Mouse (Mus musculus) heart, embryonic 14.5 days (tissue): Measurements from ENCODE around the gene Wfdc12. TPM values are rescaled to one million over a fixed set of nuclear protein-coding genes. Genes with fewer than 3 reads are reported as not detected.

Experiments used
- ATAC-seq: fragments of 200-750 bp; cut with Nextera tagmentation; 2 replicates; pipeline ENCODE4 v1.8.0; 2017; ENCODE audit warnings: low read depth, moderate TSS enrichment; ENCODE audit not compliant: insufficient number of reproducible peaks, insufficient read depth, low FRiP score
- H3K27ac ChIP-seq, 2 experiments: fragments of 200-500 bp in 1 of 2; fragments of 300-500 bp in 1 of 2; sonication (generic) in 1 of 2; replicated peaks in 1 of 2; 2 replicates each; pipeline ENCODE4 v1.5.1; 2012 to 2014; ENCODE audit warnings: low read depth in 2 of 2, low read length in 2 of 2, control low read depth in 1 of 2, mild to moderate bottlenecking in 1 of 2, mixed read lengths in 1 of 2; ENCODE audit not compliant: control insufficient read depth in 1 of 2, insufficient read depth in 1 of 2
- H3K27me3 ChIP-seq: fragments of 300-500 bp; sonication (generic); 2 replicates; pipeline ENCODE4 v1.6.1; 2014; ENCODE audit warnings: mild to moderate bottlenecking, low read length, control low read depth; ENCODE audit not compliant: control insufficient read depth, insufficient read depth
- H3K36me3 ChIP-seq: fragments of 300-500 bp; sonication (generic); 2 replicates; pipeline ENCODE4 v1.6.1; 2014; ENCODE audit warnings: mild to moderate bottlenecking, control low read depth, low read length, mixed read lengths; ENCODE audit not compliant: control insufficient read depth, insufficient read depth
- H3K4me1 ChIP-seq, 2 experiments: fragments of 200-500 bp in 1 of 2; fragments of 300-500 bp in 1 of 2; sonication (generic) in 1 of 2; 2 replicates each; pipeline ENCODE4 v1.6.1; 2012 to 2014; ENCODE audit warnings: low read length in 2 of 2, control low read depth in 1 of 2, mixed read lengths in 1 of 2; ENCODE audit not compliant: control insufficient read depth in 2 of 2, insufficient read depth in 2 of 2
- H3K4me2 ChIP-seq: fragments of 300-500 bp; sonication (generic); 2 replicates; pipeline ENCODE4 v1.6.1; 2014; ENCODE audit warnings: mild to moderate bottlenecking, low read length
- H3K4me3 ChIP-seq, 2 experiments: fragments of 200-500 bp in 1 of 2; fragments of 300-500 bp in 1 of 2; sonication (generic) in 1 of 2; 2 replicates each; pipeline ENCODE4 v1.5.1; 2012 to 2014; ENCODE audit warnings: low read length in 2 of 2, mild to moderate bottlenecking in 2 of 2, control low read depth in 1 of 2, low read depth in 1 of 2, moderate library complexity in 1 of 2; ENCODE audit not compliant: control insufficient read depth in 1 of 2, insufficient read depth in 1 of 2
- H3K9ac ChIP-seq: fragments of 300-500 bp; sonication (generic); 2 replicates; pipeline ENCODE4 v1.6.1; 2014; ENCODE audit warnings: mild to moderate bottlenecking, low read length
- H3K9me3 ChIP-seq: fragments of 300-500 bp; sonication (generic); 2 replicates; pipeline ENCODE4 v1.6.1; 2016; ENCODE audit warnings: low read length, control low read depth; ENCODE audit not compliant: control insufficient read depth
- WGBS: fragments of 180-500 bp; shearing (Covaris S2); extraction: QIAGEN DNeasy Blood & Tissue Kit; methylation state at CpG from one replicate; pipeline ENCODE4 v1.1.7; 2014; 5-methylcytosine and 5-hydroxymethylcytosine counted together
- polyA plus RNA-seq: library from polyadenylated mRNA; unstranded; fragments of >200 nt; fragmentation: Nextera tagmentation; extraction: Ambion mirVana; gene quantifications from 2 replicates; pipeline ENCODE4 v1.2.1, GENCODE M21; 2014

Wfdc12 gene
- polyA plus RNA-seq, 1 experiment from 2014 or later, result not detected

GRCm38 (mm10) chr2:164175850-164176249 lies 14.6 kb downstream of the Wfdc12 start:
- Histone ChIP-seq H3K4me3 (no peak overlapping the region), H3K9me3 (no peaks in the 10 kb centered on the region), H3K9ac (no peak overlapping the region), H3K27me3 (peaks cover 28% of the 10 kb centered on the region), H3K4me1 (peaks cover 11 to 22% of the 10 kb centered on the region in 2 experiments; a peak in 3 of 4 replicates), H3K4me2 (no peak overlapping the region), H3K36me3 (no peaks in the 10 kb centered on the region), H3K27ac (no peak overlapping the region)
- 75% methylated on average over 3 of the region's 3 CpGs for WGBS
- ATAC-seq, result no peak

GRCm38 (mm10) chr2:164174649-164175395 lies 15.6 kb downstream of the Wfdc12 start:
- WGBS, result 65% methylated on average over 8 of the region's 8 CpGs
- peaks cover 12 to 24% of the 10 kb centered on the region in 2 experiments; a peak in 3 of 4 replicates for H3K4me1 ChIP-seq
- H3K9me3 ChIP-seq, result no peaks in the 10 kb centered on the region
- no peak overlapping the region for H3K27ac ChIP-seq
- H3K4me3 ChIP-seq, result no peak overlapping the region
- no peak for ATAC-seq
- no peak overlapping the region for H3K9ac ChIP-seq
- no peak overlapping the region for H3K4me2 ChIP-seq
- H3K36me3 ChIP-seq, result no peaks in the 10 kb centered on the region
- peaks cover 38% of the 10 kb centered on the region for H3K27me3 ChIP-seq

GRCm38 (mm10) chr2:164173394-164173793 lies 17.0 kb downstream of the Wfdc12 start:
- WGBS, result 21% methylated on average over 3 of the region's 3 CpGs
- peaks cover 51% of the 10 kb centered on the region for H3K27me3 ChIP-seq

GRCm38 (mm10) chr2:164170902-164171301 lies 19.5 kb downstream of the Wfdc12 start, which contains the start of gene Kcns1:
Gene Kcns1, minus strand, starts transcription at chr2:164171113.
- Histone ChIP-seq H3K9me3 (0 out of 2 replicates have a peak, but pooled peaks cover 3% of the 10 kb centered on the region), H3K36me3 (no peaks in the 10 kb centered on the region), H3K27ac (no peak within 1 kb of the TSS), H3K4me1 (peaks cover 15 to 34% of the 10 kb centered on the region in 2 experiments; a peak in 3 of 4 replicates), H3K4me2 (peak within 1 kb of the TSS; percentile 63), H3K9ac (peak within 1 kb of the TSS; percentile 10; the same call in 1 of the 2 replicates), H3K4me3 (peak within 1 kb of the TSS; percentile 28 to 34), H3K27me3 (peaks cover 64% of the 10 kb centered on the region)
- ATAC-seq, result no peak
- WGBS, result 2% methylated on average over 29 of the region's 29 CpGs

More at GRCm38 (mm10) chr2:164173394-164173793, 17.0 kb downstream of the Wfdc12 start:
- Histone ChIP-seq H3K9ac (no peak overlapping the region), H3K4me3 (no peak overlapping the region), H3K9me3 (0 out of 2 replicates have a peak, but pooled peaks cover 2% of the 10 kb centered on the region), H3K27ac (no peak overlapping the region; a peak in 1 of 4 replicates), H3K36me3 (no peaks in the 10 kb centered on the region), H3K4me1 (peaks cover 13 to 28% of the 10 kb centered on the region in 2 experiments; a peak in 3 of 4 replicates), H3K4me2 (no peak overlapping the region)
- ATAC-seq, result no peak

- WGBS, result 8% methylated on average over 11 of the region's 11 CpGs
- Histone ChIP-seq H3K27ac (no peak overlapping the region), H3K27me3 (peaks cover 68% of the 10 kb centered on the region), H3K36me3 (no peaks in the 10 kb centered on the region), H3K9ac (no peak overlapping the region), H3K9me3 (0 out of 2 replicates have a peak, but pooled peaks cover 3% of the 10 kb centered on the region), H3K4me2 (peak overlapping the region; percentile 63; the same call in 1 of the 2 replicates), H3K4me1 (peaks cover 15 to 34% of the 10 kb centered on the region in 2 experiments; a peak in 3 of 4 replicates), H3K4me3 (no peak overlapping the region)
- no peak for ATAC-seq
Measured at GRCm38 (mm10) chr2:164170326-164170725, 20.1 kb downstream of the Wfdc12 start.

DNA sequence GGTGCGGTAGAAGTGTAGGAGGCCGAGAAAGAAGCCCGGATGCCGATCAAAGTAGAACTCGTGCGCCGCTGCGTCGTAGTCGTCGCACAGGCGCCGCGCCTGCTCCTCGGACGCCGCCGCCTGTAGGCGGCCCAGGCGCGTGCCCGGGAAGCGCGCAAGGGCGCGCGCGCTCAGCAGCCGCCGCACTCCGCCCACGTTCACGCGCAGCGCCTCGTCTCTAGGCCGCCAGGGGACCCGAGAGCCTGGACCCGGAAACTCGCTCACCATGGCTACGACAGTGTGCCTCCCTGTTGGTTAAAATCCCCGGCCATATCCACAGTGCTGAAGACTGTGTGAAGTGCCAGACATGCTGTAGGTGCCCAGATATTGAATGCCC lies 21.8 kb downstream of the Wfdc12 start:
- ATAC-seq, result no peak
- no peaks in the 10 kb centered on the region for H3K36me3 ChIP-seq

GRCm38 (mm10) chr2:164167752-164168570 lies 22.4 kb downstream of the Wfdc12 start:
- H3K9me3 ChIP-seq, result 0 out of 2 replicates have a peak, but pooled peaks cover 3% of the 10 kb centered on the region
- peak overlapping the region; percentile 12 to 34 for H3K4me3 ChIP-seq
- H3K4me1 ChIP-seq, result peaks cover 5 to 17% of the 10 kb centered on the region in 2 experiments; a peak in 3 of 4 replicates
- no peak overlapping the region for H3K9ac ChIP-seq
- peaks cover 74% of the 10 kb centered on the region for H3K27me3 ChIP-seq
- no peak for ATAC-seq
- WGBS, result 9% methylated on average over 90 of the region's 90 CpGs
- peak overlapping the region; percentile 61 for H3K4me2 ChIP-seq
- no peaks in the 10 kb centered on the region for H3K36me3 ChIP-seq
- H3K27ac ChIP-seq, result no peak overlapping the region

More for the DNA sequence above, 21.8 kb downstream of the Wfdc12 start:
- peaks cover 71% of the 10 kb centered on the region for H3K27me3 ChIP-seq
- H3K27ac ChIP-seq, result no peak overlapping the region
- H3K4me3 ChIP-seq, result peak overlapping the region; percentile 12 to 34
- H3K4me2 ChIP-seq, result peak overlapping the region; percentile 61
- 0 out of 2 replicates have a peak, but pooled peaks cover 3% of the 10 kb centered on the region for H3K9me3 ChIP-seq
- WGBS, result 6% methylated on average over 41 of the region's 42 CpGs
- H3K4me1 ChIP-seq, result peaks cover 5 to 21% of the 10 kb centered on the region in 2 experiments; a peak in 3 of 4 replicates
- no peak overlapping the region for H3K9ac ChIP-seq
